Mouse (Mus musculus) retina, postnatal 1 day (tissue): ENCODE results near the gene Dnaaf5.

Experiments used
- DNase-seq: peaks from one replicate; pipeline ENCODE4 v3.0.0-alpha.2; 2012

Gene Dnaaf5

DNA sequence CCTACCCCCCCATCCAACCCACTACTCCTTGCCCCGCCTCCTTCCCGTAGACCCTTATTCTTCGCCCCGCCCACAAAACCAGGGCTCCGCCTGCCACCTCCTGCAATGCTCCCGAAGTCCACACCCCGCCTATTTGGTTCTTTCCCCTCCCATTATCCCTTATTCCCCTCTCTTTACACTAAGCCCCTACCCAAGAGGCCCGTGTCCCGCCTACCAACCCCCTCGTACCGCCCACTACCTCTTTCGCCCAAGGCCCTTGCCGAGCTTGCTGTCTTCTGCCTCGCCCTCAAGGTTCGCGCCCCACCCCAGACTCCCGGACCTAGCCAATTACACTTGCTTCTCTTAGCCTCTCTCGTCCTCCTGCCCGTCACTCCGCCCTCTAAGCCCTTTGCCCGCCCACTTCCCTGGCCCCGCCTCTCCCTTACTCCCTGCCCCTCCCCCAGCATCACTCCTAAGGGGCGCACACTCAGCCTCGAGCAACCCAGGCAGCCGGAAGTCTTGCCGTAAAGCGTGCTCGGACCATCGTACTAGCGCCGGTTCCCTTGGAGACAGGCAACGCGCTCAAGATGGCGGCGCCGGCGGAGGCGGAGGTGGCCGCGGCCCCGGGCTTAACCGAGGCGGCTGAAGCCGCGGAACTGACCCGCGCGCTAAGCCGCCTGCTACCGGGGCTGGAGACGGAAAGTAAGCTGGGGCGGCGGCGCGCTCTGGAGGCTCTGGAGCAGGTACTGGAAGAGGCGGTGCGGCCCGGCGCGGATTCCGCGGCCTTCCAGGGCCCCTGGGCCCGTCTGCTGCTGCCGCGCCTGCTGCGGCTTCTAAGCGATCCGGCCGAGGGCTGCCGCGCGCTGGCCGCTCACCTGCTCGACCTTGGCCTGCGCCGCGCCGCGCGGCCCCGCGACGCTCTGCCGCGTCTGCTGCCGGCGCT, at the start of gene Dnaaf5, which contains the start of gene Prkar1b:
TSS of gene Dnaaf5 (plus strand) at position 543 of the 922 bp plus-strand sequence.
TSS of gene Prkar1b (minus strand) at position 321 of the 922 bp plus-strand sequence.
- peak; percentile 99 for DNase-seq

- DNase-seq: no peak
These were observed 48.2 kb upstream of the Dnaaf5 start for GRCm38 (mm10) chr5:139101783-139102182.

GRCm38 (mm10) chr5:139107815-139108214, 42.2 kb upstream of the Dnaaf5 start:
- DNase-seq: no peak

DNA sequence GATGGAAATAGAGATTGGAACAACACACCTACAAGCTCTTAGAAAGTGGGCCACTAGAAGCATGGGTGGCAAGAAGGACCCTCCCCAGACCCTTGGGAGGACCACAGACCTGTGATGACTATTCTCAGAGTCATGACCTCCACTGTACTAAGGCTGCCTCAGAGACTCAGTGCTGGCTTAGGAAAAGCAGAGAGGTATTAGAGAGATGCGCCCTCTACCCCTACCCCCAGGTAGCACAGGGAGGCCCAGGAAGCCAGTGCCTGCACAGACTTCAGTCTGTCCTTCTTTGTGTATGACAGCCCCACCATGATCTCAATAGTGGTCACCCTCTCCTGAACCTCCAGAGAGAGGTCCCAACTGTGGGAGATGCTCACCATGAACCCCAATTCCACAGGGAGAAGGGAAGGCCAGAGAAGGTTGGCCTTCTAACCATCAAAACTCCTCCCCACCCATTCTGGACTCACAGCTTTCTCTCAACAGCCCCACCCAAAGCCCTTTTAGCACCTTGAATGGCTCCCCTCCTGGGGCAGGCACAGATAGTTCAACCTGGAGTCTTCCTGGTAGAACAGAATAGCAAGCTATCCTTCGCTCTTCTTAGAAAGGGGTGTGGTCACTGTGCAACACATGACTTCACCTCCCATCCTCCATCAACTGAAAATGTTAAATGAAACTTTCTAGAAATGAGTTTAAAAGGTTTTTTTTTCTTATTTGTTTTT, 39.7 kb upstream of the Dnaaf5 start:
- DNase-seq: no peak

DNA sequence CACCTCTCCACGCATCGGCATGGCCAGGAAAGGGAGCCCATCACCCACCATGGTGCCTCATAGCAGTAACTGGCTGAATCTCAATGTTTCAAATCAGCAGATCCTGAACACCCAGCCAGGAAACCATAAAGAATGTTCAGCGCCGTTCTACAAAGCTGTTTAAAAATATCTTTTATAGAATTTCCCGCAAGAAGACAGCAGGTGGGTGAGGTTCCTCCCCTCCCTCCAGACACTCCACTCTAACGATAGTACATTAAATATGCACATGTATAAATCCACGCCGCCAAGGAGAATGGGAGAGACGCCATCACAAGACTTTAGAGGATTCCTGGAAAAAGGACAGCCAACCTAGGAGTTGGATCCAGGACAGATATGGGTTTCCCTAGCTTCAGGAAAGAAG, 38.0 kb upstream of the Dnaaf5 start:
- DNase-seq: no peak

GRCm38 (mm10) chr5:139112418-139112817, 37.6 kb upstream of the Dnaaf5 start:
- no peak for DNase-seq

DNA sequence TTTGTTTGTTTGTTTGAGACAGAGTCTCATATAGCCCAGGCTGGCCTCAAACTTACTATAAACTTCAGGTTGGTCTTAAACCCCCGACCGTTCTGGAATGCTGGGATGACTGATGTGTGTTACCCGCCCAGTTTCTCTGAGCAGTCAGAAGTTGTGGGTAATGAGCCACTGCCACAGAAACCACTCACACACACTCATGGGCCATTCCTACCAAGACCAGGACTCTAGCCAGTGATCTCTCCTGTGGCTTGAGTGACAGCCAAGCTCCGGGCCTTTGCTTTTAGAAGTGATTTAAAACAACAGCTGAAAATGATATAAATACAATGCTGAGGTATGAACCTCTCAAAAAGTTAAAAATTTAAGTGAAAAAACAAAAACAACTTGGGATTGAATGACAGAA, 35.1 kb upstream of the Dnaaf5 start:
- no peak for DNase-seq

DNA sequence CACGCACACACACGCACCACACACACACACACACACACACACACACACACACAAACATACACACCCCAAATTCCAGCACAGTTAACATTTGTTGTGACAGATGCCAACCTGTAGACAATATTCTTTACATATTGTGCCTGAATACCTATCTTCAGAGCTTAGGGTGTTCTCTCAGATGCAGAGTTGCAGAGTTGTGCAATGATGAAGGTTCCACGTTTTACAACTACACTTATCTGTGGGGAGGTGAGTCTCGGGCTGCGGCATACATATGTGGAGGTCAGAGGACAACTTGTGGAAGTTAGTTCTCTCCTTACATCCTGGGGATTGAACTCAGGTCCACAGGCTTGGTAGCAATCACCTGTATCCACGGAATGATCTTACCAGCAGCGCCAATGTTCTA, 34.5 kb upstream of the Dnaaf5 start:
- DNase-seq: no peak

DNA sequence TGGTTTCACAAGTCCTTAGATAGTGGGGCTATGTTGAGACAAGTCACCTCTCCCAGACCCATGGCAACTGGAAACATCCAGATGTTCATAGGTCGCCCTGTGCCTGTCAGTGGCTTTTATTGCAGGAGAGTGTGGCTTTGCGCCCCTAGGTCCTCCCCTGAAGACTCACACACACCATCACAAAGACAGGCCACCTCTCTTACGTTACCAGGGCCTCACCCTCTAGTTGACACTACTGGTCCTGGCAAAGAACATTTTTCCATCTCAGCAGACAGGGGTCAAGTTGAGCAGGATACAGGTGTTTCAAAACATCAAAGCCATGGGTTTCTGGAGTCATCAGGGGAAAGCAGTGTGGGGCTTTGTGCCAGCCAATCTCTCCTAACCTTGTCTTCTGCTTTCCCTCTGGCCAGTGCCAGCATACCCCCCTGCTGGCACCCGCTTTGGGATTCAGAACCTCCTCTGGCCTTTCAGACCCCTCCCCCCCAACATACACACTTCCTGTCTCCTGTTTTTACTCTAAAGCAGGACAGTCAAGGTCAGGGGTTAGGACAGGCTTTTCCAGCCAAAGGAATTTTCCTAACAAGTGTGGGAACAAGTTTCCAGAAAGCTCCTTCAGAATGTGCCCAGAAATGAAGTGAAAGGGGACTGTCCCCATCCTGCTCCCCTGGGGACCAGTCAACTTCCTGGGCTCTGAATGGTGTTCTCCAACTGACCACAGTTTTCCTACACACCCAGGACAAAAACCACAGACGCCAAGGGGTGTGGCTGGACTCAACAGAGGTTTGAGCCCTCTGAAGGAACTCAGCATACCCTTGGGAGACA, 31.7 kb upstream of the Dnaaf5 start:
- DNase-seq: no peak

DNA sequence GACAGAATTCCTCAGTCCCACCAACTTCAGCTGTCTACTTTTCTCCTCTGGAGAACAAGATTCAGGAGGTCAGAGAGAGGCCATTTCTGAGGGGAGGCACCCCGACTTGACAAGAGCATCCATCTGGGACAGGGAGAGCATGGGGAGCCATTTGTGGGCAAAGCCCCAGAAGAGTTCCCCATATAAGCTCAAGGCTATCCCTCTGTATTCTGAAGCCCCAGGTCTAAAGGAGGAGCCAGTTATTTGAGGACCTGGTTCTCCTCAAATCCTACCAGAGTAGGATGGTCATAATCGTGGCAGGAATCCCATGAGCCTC, 31.1 kb upstream of the Dnaaf5 start:
- no peak for DNase-seq

GRCm38 (mm10) chr5:139125717-139126116, 24.3 kb upstream of the Dnaaf5 start:
- DNase-seq: no peak

DNA sequence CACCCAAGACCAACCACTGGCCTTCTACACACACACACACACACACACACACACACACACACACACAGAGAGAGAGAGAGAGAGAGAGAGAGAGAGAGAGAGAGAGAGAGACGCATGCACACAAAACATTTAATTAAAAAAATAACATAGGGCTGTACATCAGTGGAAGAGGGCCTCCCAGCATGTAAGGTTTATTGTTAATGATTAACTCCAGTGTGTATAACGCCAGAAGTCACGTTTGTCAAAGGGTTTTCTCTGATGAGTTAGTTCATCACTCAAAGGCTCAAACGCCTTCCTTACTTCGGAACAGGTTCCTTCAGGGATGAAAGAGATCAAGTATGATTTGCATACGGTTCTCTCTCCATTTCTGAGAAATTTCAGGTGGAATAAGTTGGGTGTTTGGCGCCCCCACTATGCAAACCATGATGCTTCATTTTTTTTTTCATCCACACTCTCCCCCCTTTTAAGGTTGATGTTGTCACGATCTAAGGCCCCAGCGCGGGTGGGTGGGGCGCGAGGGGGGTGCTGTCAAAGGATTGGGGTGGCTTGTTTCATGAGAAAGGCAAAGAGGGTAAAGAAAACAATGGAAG, 21.5 kb upstream of the Dnaaf5 start:
- no peak for DNase-seq

DNA sequence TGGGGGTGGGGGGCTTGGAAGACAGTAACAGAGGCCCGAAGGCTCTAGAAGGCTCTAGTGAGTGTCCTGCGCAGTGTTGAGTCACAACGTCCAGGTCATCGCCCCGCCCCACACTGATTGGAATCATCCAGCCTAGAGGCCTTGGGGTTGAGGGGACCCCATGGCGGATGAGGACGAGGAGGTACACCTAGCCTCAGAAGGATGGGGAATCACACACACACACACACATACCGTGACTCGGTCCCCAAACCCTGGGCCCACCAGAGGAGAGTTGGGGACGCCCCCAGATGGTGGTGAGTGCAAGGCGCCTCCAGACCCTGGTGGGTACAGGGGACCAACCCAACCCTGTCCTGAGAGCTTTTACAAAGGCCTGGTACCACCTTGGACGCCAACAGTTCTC, 20.9 kb upstream of the Dnaaf5 start:
- peak; percentile 33 for DNase-seq

DNA sequence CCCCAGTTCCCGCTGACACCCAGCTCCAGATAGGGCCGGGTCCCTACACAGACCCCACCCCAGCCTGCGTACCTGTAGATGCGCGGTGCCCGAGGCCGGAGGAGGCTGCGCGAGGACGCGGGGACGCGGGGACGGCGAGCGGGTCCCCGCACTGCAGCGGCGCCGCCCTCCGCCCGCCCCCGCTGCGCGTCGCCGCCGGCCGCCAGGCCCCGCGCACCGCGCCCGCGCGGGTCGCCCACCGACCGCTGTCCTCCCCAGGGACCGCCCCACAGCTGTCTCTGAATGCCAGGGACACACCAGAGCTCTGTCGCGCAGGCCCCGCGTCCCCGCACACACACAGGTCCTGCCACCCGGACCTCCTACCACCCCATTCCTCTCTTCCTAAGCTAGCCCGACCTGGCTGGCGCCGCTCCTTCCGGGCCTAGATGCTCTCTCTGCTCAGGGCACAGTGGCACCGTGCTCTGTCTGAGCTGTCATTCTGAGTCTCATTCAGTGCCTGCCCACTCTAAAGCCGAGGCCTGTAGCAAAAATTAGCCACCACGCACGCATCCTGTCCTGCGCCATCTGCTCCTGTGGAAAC, 20.4 kb upstream of the Dnaaf5 start:
- DNase-seq: peak; percentile 66

- peak; percentile 4 for DNase-seq
These were observed 19.7 kb upstream of the Dnaaf5 start for GRCm38 (mm10) chr5:139130351-139130750.

DNA sequence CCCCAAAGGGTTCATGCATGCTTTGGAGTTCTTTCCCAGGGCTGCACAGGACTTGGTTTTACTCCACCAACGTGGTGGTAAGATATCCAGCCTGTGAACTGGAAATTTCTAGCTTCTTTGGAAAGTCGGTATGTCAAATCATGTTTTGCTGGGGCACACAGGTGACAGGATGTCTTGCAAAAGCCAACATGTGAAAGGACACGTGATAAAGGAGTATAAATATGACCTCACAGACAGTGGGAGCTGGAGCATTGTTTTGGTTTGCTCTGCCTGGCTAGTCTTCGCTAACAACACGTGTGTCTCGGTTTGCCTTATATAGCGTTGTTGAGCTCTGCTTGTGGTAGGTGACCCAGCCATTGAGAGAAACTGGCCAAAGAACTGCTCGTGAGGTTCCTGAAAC, 15.5 kb upstream of the Dnaaf5 start:
- no peak for DNase-seq

DNA sequence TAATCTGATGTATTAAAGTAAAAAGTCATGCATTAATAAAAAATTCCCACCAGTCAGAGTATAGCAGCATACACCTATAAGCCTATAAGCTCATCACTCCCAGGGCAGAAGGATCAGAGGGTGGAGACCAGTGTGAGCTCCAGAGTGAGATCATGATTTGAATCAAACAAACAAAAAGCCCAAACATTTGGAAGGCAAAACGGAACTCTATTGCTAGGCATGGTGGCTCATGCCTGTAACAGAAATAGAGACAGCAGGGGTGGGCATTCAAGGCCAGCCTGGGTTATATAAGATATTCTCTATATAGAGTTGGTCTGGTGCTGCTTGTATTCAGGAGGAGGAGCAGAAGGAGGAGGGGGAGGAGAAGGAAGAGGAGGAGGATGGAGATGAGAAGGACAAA, 13.7 kb upstream of the Dnaaf5 start:
- no peak for DNase-seq

DNA sequence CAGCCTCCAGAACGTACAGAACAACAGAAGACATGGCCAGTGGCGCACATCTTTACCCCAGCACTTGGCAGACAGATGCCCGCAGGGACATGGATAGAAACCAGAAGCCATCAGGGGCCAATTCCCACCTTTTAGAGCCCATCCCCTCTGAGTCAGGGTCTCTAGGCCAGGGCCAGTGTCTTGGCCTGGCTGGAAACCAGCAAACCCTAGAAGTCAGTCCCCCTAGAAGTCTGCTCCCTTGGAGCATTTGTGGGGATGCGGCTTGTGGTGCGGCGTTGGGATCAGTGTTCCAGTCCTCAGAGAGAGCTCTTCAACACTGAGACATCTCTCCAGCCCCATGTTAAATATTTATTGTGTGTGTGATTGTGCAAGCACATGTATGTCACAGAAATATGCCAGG, 12.8 kb upstream of the Dnaaf5 start:
- DNase-seq: no peak

- peak; percentile 44 for DNase-seq
These were observed 11.6 kb upstream of the Dnaaf5 start for GRCm38 (mm10) chr5:139138261-139138925.

DNA sequence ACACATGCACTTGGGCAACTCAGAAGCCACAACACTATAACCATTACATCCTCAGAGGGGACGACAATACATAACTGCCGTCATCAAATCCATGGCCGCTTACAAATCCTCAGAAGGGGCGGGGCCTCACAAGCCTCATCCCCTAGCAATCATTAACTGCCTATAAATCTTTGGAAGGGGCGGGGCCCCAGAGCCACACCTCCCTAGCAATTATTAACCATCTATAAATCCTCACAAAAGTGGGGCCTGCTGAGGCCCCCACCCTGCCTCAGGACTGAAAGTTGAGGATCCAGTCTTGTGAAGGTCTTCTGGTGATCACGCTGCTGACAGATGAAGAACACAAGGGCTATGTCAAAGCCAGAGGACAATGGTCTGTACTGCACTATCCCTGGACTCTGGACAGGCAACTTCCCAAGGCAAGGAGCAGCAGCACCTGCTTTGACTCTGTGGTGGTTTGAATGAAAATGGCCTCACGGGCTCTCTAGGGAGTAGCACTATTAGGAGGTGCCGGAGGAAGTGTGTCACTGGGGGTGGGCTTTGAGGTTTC, 11.0 kb upstream of the Dnaaf5 start:
- peak; percentile 11 for DNase-seq

DNA sequence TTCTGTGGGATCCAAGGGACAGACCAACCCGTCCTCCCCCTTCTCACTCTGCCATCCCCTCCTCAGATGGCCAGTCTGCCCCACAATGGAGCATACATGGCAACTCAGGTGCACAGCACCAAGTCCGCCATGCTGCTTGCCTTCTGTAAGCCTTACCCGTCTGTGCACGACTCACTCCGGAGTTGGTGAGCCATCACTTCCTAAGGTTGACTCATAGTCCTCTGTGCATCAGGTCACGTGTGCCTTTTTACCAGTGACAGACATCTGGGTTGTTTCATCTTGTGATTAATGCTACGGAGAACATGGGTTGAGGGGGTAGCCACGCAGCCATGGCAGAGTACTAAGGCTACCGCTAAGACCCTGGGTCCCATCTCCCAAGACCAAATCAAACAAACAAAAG, 9.4 kb upstream of the Dnaaf5 start:
- DNase-seq: no peak

GRCm38 (mm10) chr5:139141326-139141725, 8.7 kb upstream of the Dnaaf5 start:
- no peak for DNase-seq
